Mouse (Mus musculus): ENCODE results near the gene Tas2r119. TPM values are rescaled to one million over a fixed set of nuclear protein-coding genes. Genes with fewer than 3 reads are reported as not detected.
"Not testable (repeated sequence)": the region's sequence is repeated elsewhere in the genome, so short reads cannot be mapped to it uniquely, and the experiment has no call there.

Tas2r119 gene
- total RNA-seq, 2 experiments from 2014 or later, result not detected

GRCm38 (mm10) chr15:32214687-32215086 lies 37.6 kb downstream of the Tas2r119 start:
- not testable (repeated sequence) for DNase-seq (ENCODE audit: extremely low spot score in 1 of 2, low spot score in 1 of 2)

GRCm38 (mm10) chr15:32223028-32223427 lies 45.9 kb downstream of the Tas2r119 start:
- DNase-seq (ENCODE audit: extremely low spot score in 1 of 2, low spot score in 1 of 2), result no peak

- DNase-seq (ENCODE audit: extremely low spot score in 1 of 2, low spot score in 1 of 2), result no peak
These were observed 48.3 kb downstream of the Tas2r119 start for GRCm38 (mm10) chr15:32225394-32225793.

GRCm38 (mm10) chr15:32226381-32226780 lies 49.3 kb downstream of the Tas2r119 start:
- no peak for DNase-seq (ENCODE audit: extremely low spot score in 1 of 2, low spot score in 1 of 2)

- no peak for DNase-seq (ENCODE audit: extremely low spot score in 1 of 2, low spot score in 1 of 2)
These were observed 49.9 kb downstream of the Tas2r119 start for GRCm38 (mm10) chr15:32226888-32227395.

Other genes with a start within 250 kb of the Tas2r119 start
- 100 to 1,000 TPM in 1 of 2 experiments, 10 to 100 TPM in 1; 83.3 to 107 TPM for gene Sema5a, start 67.5 kb downstream of the Tas2r119 start, total RNA-seq (2021)

Measured in layer of hippocampus, postnatal 25 days (tissue).